ENCODE assay signal across 8 mouse cellular contexts in the genomic region with DNA sequence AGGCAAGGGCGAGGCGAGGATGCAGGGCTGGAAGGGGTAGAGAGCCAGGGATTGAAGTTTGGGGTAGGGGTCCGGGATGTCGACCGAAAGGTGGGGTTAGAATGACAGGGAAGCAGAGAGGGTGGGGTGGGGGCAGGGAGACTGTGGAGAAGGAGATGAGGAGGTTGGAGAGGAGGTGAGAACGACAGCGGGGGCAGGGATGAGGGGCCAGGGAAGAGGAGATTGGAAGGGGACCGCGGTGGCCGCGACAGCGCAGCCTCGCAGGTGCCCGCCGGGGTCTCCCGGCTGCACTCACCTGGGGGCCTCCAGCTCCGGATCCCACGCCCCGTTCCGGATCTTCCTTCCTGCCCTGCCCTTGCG. TPM values are rescaled to one million over a fixed set of nuclear protein-coding genes. Genes with fewer than 3 reads are reported as not detected.
DNase-seq lines count a peak whose midpoint lies in the region; ATAC-seq and TF ChIP-seq lines count a peak whose summit lies in the region.

No protein-coding gene starts in this region.

- TF ChIP-seq EP300 in lung, postnatal 0 days (IDR thresholded peaks at IDR 0.05): no peak

- intact Hi-C loops in left cerebral cortex, postnatal 36 days (cut with DNase I): loop anchor here (2.0 to 5.0 kb wide), 3 partner anchors 14 to 130 kb away; no protein-coding TSS in a partner anchor

- no peak overlapping the region for H3K27ac ChIP-seq in lung, postnatal 0 days (ENCODE audit: low read length)
- H3K27ac ChIP-seq in limb, embryonic 11.5 days (replicated peaks; ENCODE audit: low read depth, low read length): no peak overlapping the region
- H3K27ac ChIP-seq in olfactory bulb, adult 2 months (ENCODE audit: insufficient read depth, low read depth, low read length): peak overlapping the region; percentile 44

- H3K4me3 ChIP-seq in lung, postnatal 0 days (ENCODE audit: low read depth, low read length): peak overlapping the region; percentile 77
- H3K4me3 ChIP-seq in limb, embryonic 11.5 days (ENCODE audit: low read depth, low read length): peak overlapping the region; percentile 73
- peak overlapping the region; percentile 79 for H3K4me3 ChIP-seq in olfactory bulb, adult 2 months (ENCODE audit: insufficient read depth, low read depth, low read length)

- H3K36me3 ChIP-seq in lung, postnatal 0 days (ENCODE audit: insufficient read depth, low read length): no peaks in the 10 kb centered on the region
- H3K36me3 ChIP-seq in limb, embryonic 11.5 days (ENCODE audit: control insufficient read depth, insufficient read depth, low read length): no peaks in the 10 kb centered on the region

- ATAC-seq in lung, postnatal 0 days: no peak; the same call in 1 of the 2 replicates
- ATAC-seq in limb, embryonic 11.5 days (ENCODE audit: insufficient number of reproducible peaks, low FRiP score, low TSS enrichment, low read depth): peak; percentile 8; the same call in 1 of the 2 replicates
- no peak for ATAC-seq in erythroid progenitor cell, adult 5-6 weeks (replicated peaks; ENCODE audit: low FRiP score, poor library complexity, severe bottlenecking)

- H3K27me3 ChIP-seq in lung, postnatal 0 days (replicated peaks; ENCODE audit: insufficient read depth, low read length): no peaks in the 10 kb centered on the region
- peaks cover 13% of the 10 kb centered on the region for H3K27me3 ChIP-seq in limb, embryonic 11.5 days (ENCODE audit: control insufficient read depth, insufficient read depth, low read length)

- H3K9me3 ChIP-seq in lung, postnatal 0 days (ENCODE audit: low read length): no peaks in the 10 kb centered on the region
- H3K9me3 ChIP-seq in limb, embryonic 11.5 days (ENCODE audit: control insufficient read depth, low read length): peaks cover under 1% of the 10 kb centered on the region; the same call in 1 of the 2 replicates

- no peak for TF ChIP-seq POLR2A in olfactory bulb, adult 2 months (IDR thresholded peaks at IDR 0.05; ENCODE audit: insufficient read depth, low read depth, low read length)

- peak overlapping the region; percentile 81 for H3K4me2 ChIP-seq in lung, postnatal 0 days (replicated peaks; ENCODE audit: low read depth, low read length)
- peak overlapping the region; percentile 83 for H3K4me2 ChIP-seq in limb, embryonic 11.5 days (ENCODE audit: low read depth, severe bottlenecking)

- TF ChIP-seq CTCF in lung, postnatal 0 days (IDR thresholded peaks at IDR 0.05): no peak
- TF ChIP-seq CTCF in olfactory bulb, adult 2 months (IDR thresholded peaks at IDR 0.05; ENCODE audit: insufficient read depth, low read depth, low read length): no peak

- WGBS in lung, postnatal 0 days: 0% methylated on average over 10 of the region's 21 CpGs
- under 1% methylated on average over 21 of the region's 21 CpGs for WGBS in limb, embryonic 11.5 days
- WGBS in olfactory bulb, adult 2 months: 1% methylated on average over 19 of the region's 21 CpGs

- H3K4me1 ChIP-seq in lung, postnatal 0 days (ENCODE audit: insufficient read depth, low read depth, low read length): 0 out of 2 replicates have a peak, but pooled peaks cover 3% of the 10 kb centered on the region
- peaks cover 7% of the 10 kb centered on the region; the same call in 1 of the 2 replicates for H3K4me1 ChIP-seq in limb, embryonic 11.5 days (ENCODE audit: control insufficient read depth, insufficient read depth, low read length)
- H3K4me1 ChIP-seq in olfactory bulb, adult 2 months (ENCODE audit: control insufficient read depth, insufficient read depth, low read length): peaks cover 43% of the 10 kb centered on the region

- H3K9ac ChIP-seq in lung, postnatal 0 days (replicated peaks; ENCODE audit: low read depth): no peak overlapping the region
- peak overlapping the region; percentile 40; the same call in 1 of the 2 replicates for H3K9ac ChIP-seq in limb, embryonic 11.5 days (ENCODE audit: low read length)

- DNase-seq in cerebellum, adult 9-10 months: peak; percentile 60
- DNase-seq in cerebellum, postnatal 36 days: no peak
- DNase-seq in lung, postnatal 0 days (ENCODE audit: low spot score): no peak
- DNase-seq in lung, postnatal 25 days (ENCODE audit: low spot score): no peak
- DNase-seq in limb, embryonic 11.5 days (ENCODE audit: low spot score): no peak
- DNase-seq in left cerebral cortex, postnatal 36 days (ENCODE audit: low spot score in 2 of 2): no peak

RNA-seq across cellular contexts. Expression of a gene that starts 0.6 kb away (rescaled TPM):
- 0.75 and 0.95 TPM in 2 replicates for polyA plus RNA-seq in lung, postnatal 0 days (2015; fragmentation: Nextera tagmentation; extraction: Ambion mirVana)
- polyA plus RNA-seq in limb, embryonic 11.5 days (2014; fragmentation: Nextera tagmentation; extraction: Ambion mirVana): 2.6 and 2.7 TPM in 2 replicates
- not detected in 2 replicates for polyA plus RNA-seq in olfactory bulb, adult 2 months (2012; ENCODE audit: insufficient read depth, insufficient read length, low replicate concordance, missing spikeins)
- total RNA-seq in left cerebral cortex, postnatal 36 days (2021): 10 to 100 TPM; 18.2 to 20.3 TPM
- 8.8 TPM in 1 of 2 replicates, not detected in the other for total RNA-seq in erythroid progenitor cell, adult 5-6 weeks (2015; ENCODE audit: low replicate concordance)
- not detected in 2 replicates for total RNA-seq in erythroid progenitor cell, adult 5-6 weeks (2017; ENCODE audit: low replicate concordance)

RNA-seq across cellular contexts. Expression of a gene that starts 0.6 kb away (rescaled TPM):
- 2.6 and 2.9 TPM in 2 replicates for polyA plus RNA-seq in lung, postnatal 0 days (2015; fragmentation: Nextera tagmentation; extraction: Ambion mirVana)
- polyA plus RNA-seq in limb, embryonic 11.5 days (2014; fragmentation: Nextera tagmentation; extraction: Ambion mirVana): 3.6 and 3.7 TPM in 2 replicates
- not detected in 2 replicates for polyA plus RNA-seq in olfactory bulb, adult 2 months (2012; ENCODE audit: insufficient read depth, insufficient read length, low replicate concordance, missing spikeins)
- 100 to 1,000 TPM; 380 to 388 TPM for total RNA-seq in left cerebral cortex, postnatal 36 days (2021)
- total RNA-seq in erythroid progenitor cell, adult 5-6 weeks (2015; ENCODE audit: low replicate concordance): 5.0 and 8.6 TPM in 2 replicates
- 8.9 and 10.9 TPM in 2 replicates for total RNA-seq in erythroid progenitor cell, adult 5-6 weeks (2017; ENCODE audit: low replicate concordance)

Comparison
In these comparisons a context has a peak if more than half of its experiments do, and no peak if none do; other contexts are left out.
1. RNA of a gene that starts 0.6 kb away (polyA plus RNA-seq): not detected in olfactory bulb, adult 2 months; 3.6 to 3.7 TPM in limb, embryonic 11.5 days and 2.6 to 2.9 TPM in lung, postnatal 0 days; every median in the first group is over 10 times any median in the second.
2. Peak in every context shown above with its lines, with median percentiles within 50 percentile points of each other: H3K4me3 ChIP-seq.